Mouse (Mus musculus) thymus, adult 2 months (tissue): Measurements from ENCODE around the gene Cln3. TPM values are rescaled to one million over a fixed set of nuclear protein-coding genes. Genes with fewer than 3 reads are reported as not detected.

ENCODE experiments used
- DNase-seq: peaks from one replicate; pipeline ENCODE4 v3.0.0; 2021
- H3K27ac ChIP-seq: fragments of 200-500 bp; 2 replicates; pipeline ENCODE4 v1.5.1; 2012; ENCODE audit warnings: low read length, control low read depth; ENCODE audit not compliant: control insufficient read depth, insufficient read depth
- H3K27me3 ChIP-seq: fragments of 200-500 bp; 2 replicates; pipeline ENCODE4 v1.6.1; 2012; ENCODE audit warnings: mild to moderate bottlenecking, low read length, moderate library complexity, mixed read lengths; ENCODE audit not compliant: control insufficient read depth, insufficient read depth
- H3K36me3 ChIP-seq: fragments of 200-500 bp; 2 replicates; pipeline ENCODE4 v1.6.1; 2012; ENCODE audit warnings: mild to moderate bottlenecking, low read length, moderate library complexity; ENCODE audit not compliant: control insufficient read depth, insufficient read depth
- H3K4me1 ChIP-seq: fragments of 200-500 bp; replicated peaks from 2 replicates; pipeline ENCODE4 v1.6.1; 2012; ENCODE audit warnings: low read length; ENCODE audit not compliant: control insufficient read depth, insufficient read depth
- H3K4me3 ChIP-seq: fragments of 200-500 bp; 2 replicates; pipeline ENCODE4 v1.5.1; 2012; ENCODE audit warnings: mild to moderate bottlenecking, low read length, control low read depth, moderate library complexity; ENCODE audit not compliant: control insufficient read depth, insufficient read depth
- CTCF ChIP-seq: fragments of 200-500 bp; IDR thresholded peaks from 2 replicates; pipeline ENCODE4 v1.5.1; 2012; ENCODE audit warnings: mild to moderate bottlenecking, control low read depth, low read length, moderate library complexity, borderline replicate concordance; ENCODE audit not compliant: control insufficient read depth, poor library complexity, insufficient read depth; ENCODE audit errors: extremely low read depth
- POLR2A ChIP-seq: fragments of 200-500 bp; IDR thresholded peaks from 2 replicates; pipeline ENCODE4 v1.6.1; 2012; ENCODE audit warnings: mild to moderate bottlenecking, low read length, control low read depth, moderate library complexity; ENCODE audit not compliant: control insufficient read depth, poor library complexity, insufficient read depth; ENCODE audit errors: extremely low read depth
- WGBS: fragments of 180-500 bp; shearing (Covaris S2); methylation state at CpG from one replicate; pipeline ENCODE4 v1.1.7; 2018; 5-methylcytosine and 5-hydroxymethylcytosine counted together
- polyA plus RNA-seq: library from polyadenylated mRNA; depleted of rRNA; stranded (reverse); fragments of >200 nt; gene quantifications from 2 replicates; pipeline ENCODE4 v1.2.3, GENCODE M21; 2012; rRNA removed

Gene Cln3
- polyA plus RNA-seq, 1 experiment = 141 TPM

DNA sequence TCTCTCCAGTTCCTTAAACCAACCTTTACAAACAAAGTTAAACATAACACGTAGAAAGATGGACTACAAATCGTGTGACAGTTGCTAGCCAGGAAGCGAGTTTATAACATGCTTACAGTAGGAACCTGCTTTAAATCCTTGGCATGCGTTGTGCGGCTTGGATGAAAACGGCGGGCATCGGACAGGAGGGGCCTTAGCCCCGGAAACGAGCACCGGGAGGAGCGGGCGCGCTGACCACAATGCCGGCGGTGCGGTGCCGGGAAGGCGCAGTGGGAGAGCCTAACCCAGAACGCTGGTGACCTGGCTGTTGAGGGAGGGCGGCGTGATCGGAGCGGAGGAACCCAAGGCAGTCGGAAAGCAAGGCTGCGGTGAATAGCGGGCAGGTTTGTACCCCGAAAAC lies 49.9 kb downstream of the Cln3 start:
- Histone ChIP-seq H3K36me3 (no peaks in the 10 kb centered on the region), H3K4me3 (peak overlapping the region; percentile 5), H3K27ac (no peak overlapping the region), H3K4me1 (no peaks in the 10 kb centered on the region; the same call in 1 of the 2 replicates), H3K27me3 (peaks cover 5% of the 10 kb centered on the region; the same call in 1 of the 2 replicates)
- DNase-seq = no peak
- WGBS = 4% methylated on average over 28 of the region's 28 CpGs
- TF ChIP-seq CTCF (no peak), POLR2A (no peak)

DNA sequence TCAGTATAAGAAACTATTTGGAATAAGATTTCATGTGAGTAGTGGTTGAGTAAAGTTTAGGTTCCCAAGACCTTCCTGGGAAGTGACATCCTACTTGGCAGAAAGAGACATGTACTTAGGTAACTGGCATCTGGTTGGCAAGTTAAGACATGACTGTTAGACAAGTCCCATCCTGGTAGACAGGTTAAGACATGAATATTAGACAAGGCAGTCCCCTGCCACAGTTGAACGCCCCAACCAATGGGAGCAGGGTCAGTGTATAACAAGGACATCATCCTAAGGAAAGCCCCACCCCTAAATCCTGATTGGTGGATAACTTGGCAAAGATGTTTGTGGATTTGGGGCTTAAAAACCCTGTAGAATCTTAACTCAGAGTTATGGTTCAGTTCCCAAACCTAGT lies 52.2 kb downstream of the Cln3 start:
- H3K27me3 ChIP-seq = peaks cover 5% of the 10 kb centered on the region; the same call in 1 of the 2 replicates
- DNase-seq = no peak
- H3K27ac ChIP-seq = no peak overlapping the region
- 80% methylated on average over 1 of the region's 1 CpGs for WGBS
- H3K36me3 ChIP-seq = no peaks in the 10 kb centered on the region
- H3K4me1 ChIP-seq = no peaks in the 10 kb centered on the region; the same call in 1 of the 2 replicates
- TF ChIP-seq POLR2A (no peak), CTCF (no peak)
- H3K4me3 ChIP-seq = no peak overlapping the region

DNA sequence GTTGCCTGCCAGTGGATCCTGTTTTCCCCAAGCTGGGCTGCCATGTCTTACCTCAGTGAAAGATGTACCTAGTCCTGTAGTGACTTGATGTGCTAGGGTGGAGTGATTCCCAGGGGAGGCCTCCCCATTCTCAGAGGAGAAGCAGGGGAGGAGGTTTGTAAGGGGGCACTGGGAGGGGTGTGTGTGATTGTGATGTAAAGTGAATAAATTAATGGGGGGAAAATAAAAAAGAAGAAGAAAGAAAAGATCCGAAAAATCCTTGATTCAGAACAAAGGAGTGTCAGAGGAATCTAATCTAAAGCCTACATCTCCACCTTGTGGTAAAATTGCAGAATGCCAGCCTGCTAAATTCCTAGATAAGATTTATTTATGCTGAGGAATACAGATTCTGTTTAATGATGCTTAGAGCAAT lies 57.4 kb downstream of the Cln3 start:
- TF ChIP-seq CTCF = no peak
- TF ChIP-seq POLR2A = no peak
- 7% methylated on average over 1 of the region's 1 CpGs for WGBS
- Histone ChIP-seq H3K27ac (no peak overlapping the region), H3K4me3 (no peak overlapping the region), H3K27me3 (no peaks in the 10 kb centered on the region), H3K36me3 (no peaks in the 10 kb centered on the region), H3K4me1 (no peaks in the 10 kb centered on the region)
- peak; percentile 9 for DNase-seq

DNA sequence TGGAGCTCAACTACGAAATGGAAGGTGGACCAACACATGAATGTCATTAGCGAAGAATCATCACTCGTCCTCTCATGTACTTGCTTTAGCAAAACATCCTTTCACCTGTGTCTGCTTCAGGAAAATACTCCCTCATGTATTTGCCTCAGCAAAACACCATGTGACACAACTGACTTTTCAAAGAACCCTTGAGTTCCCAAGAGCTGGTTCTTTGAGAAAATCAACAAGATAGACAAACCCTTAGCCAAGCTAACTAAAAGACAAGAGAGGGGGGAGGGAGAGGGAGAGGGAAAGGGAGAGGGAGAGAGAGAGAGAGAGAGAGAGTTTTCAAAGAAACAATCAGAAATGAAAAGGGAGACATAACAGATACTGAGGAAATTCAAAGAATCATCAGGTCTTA lies 62.3 kb downstream of the Cln3 start:
- 88% methylated on average over 3 of the region's 3 CpGs for WGBS
- no peak for DNase-seq

More for the DNA sequence above, 62.3 kb downstream of the Cln3 start:
- H3K27me3 ChIP-seq = no peaks in the 10 kb centered on the region
- no peak overlapping the region for H3K27ac ChIP-seq
- no peak overlapping the region for H3K4me3 ChIP-seq
- TF ChIP-seq CTCF = no peak
- no peak for TF ChIP-seq POLR2A
- H3K36me3 ChIP-seq = no peaks in the 10 kb centered on the region
- no peaks in the 10 kb centered on the region for H3K4me1 ChIP-seq

Other genes with a start within 250 kb of the Cln3 start
- 2,604 and 2,615 TPM in 2 replicates for gene Lat, start 216.2 kb downstream of the Cln3 start, polyA plus RNA-seq
- 457 and 489 TPM in 2 replicates for gene Spns1, start 208.4 kb downstream of the Cln3 start, polyA plus RNA-seq
- gene Nfatc2ip, start 189.1 kb downstream of the Cln3 start, polyA plus RNA-seq = 24.3 and 28.6 TPM in 2 replicates
- gene Cd19, start 170.9 kb downstream of the Cln3 start, polyA plus RNA-seq = 10.8 and 11.6 TPM in 2 replicates
- gene Rabep2, start 157.1 kb downstream of the Cln3 start, polyA plus RNA-seq = 26.1 and 27.6 TPM in 2 replicates
- gene Atp2a1, start 122.7 kb downstream of the Cln3 start, polyA plus RNA-seq = 3.2 and 5.2 TPM in 2 replicates
- gene Sh2b1, start 110.4 kb downstream of the Cln3 start, polyA plus RNA-seq = 146 TPM in 2 replicates
- gene Tufm, start 98.5 kb downstream of the Cln3 start, polyA plus RNA-seq = 127 and 134 TPM in 2 replicates
- gene Atxn2l, start 82.4 kb downstream of the Cln3 start, polyA plus RNA-seq = 563 and 715 TPM in 2 replicates
- gene Eif3c, start 19.4 kb downstream of the Cln3 start, polyA plus RNA-seq = 120 and 126 TPM in 2 replicates
- 6.8 and 7.2 TPM in 2 replicates for gene Apobr, start 875 bp downstream of the Cln3 start, polyA plus RNA-seq
- 1.8 and 3.0 TPM in 2 replicates for gene Il27, start 9.1 kb upstream of the Cln3 start, polyA plus RNA-seq
- gene Nupr1, start 45.0 kb upstream of the Cln3 start, polyA plus RNA-seq = 5.2 and 7.1 TPM in 2 replicates
- 72.9 and 99.6 TPM in 2 replicates for gene Sgf29, start 63.5 kb upstream of the Cln3 start, polyA plus RNA-seq
- gene Sult1a1, start 90.6 kb upstream of the Cln3 start, polyA plus RNA-seq = 8.6 and 14.8 TPM in 2 replicates
- 45.6 and 51.3 TPM in 2 replicates for gene Bola2, start 109.6 kb upstream of the Cln3 start, polyA plus RNA-seq
- 34.6 and 36.7 TPM in 2 replicates for gene Slx1b, start 110.0 kb upstream of the Cln3 start, polyA plus RNA-seq
- gene Coro1a, start 122.0 kb upstream of the Cln3 start, polyA plus RNA-seq = 2,939 and 3,162 TPM in 2 replicates
- gene Mapk3, start 173.8 kb upstream of the Cln3 start, polyA plus RNA-seq = 130 and 131 TPM in 2 replicates
- 15.7 and 106 TPM in 2 replicates for gene Gdpd3, start 180.5 kb upstream of the Cln3 start, polyA plus RNA-seq
- 622 and 685 TPM in 2 replicates for gene Ypel3, start 191.1 kb upstream of the Cln3 start, polyA plus RNA-seq
- 25.0 and 37.9 TPM in 2 replicates for gene Tbx6, start 195.7 kb upstream of the Cln3 start, polyA plus RNA-seq
- gene Ppp4c, start 206.7 kb upstream of the Cln3 start, polyA plus RNA-seq = 460 and 482 TPM in 2 replicates
- 2.9 and 3.3 TPM in 2 replicates for gene Fam57b, start 211.9 kb upstream of the Cln3 start, polyA plus RNA-seq
- not detected in 2 replicates for gene 4930451I11Rik, start 245.8 kb upstream of the Cln3 start, polyA plus RNA-seq